Comparison of ENCODE assay signal across 32 mouse cellular contexts in the genomic region with DNA sequence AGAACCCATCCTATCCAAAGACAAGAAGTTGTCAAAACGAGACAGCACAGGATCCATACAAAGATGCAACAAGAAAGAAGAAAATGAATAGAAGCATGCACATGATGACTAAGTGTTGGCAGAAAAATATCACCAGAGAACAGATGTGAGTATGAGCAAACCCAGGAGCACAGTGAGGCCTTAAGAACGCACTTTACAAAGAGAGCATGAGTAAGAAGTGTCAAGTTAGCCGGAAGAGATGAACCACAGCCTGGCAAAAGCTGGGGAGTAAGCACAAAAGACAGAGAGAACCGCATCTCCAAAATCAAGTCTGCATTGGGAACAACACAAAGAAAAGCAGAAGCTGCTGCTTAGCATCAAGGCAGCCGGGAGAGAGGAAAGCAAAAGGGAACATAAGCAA.
DNase-seq lines count a peak whose midpoint lies in the region; ATAC-seq and TF ChIP-seq lines count a peak whose summit lies in the region.
"Had no signal": no experiment of that assay in that cellular context is flagged by ENCODE, and none has a peak within 500 bp of the region (broad histone marks: within the 10 kb centered on the region; RNA-seq: fewer than 3 reads in every experiment).

No protein-coding gene starts in this region.

- no peaks in the 10 kb centered on the region for H3K36me3 ChIP-seq in forebrain, postnatal 0 days (ENCODE audit: insufficient read depth)
- H3K36me3 ChIP-seq in forebrain, embryonic 15.5 days = no peaks in the 10 kb centered on the region
- H3K36me3 ChIP-seq: embryonic facial prominence, embryonic 13.5 days; G1E; heart, embryonic 10.5 days; heart, embryonic 15.5 days; hindbrain, embryonic 12.5 days; intestine, embryonic 15.5 days; lung, embryonic 15.5 days; midbrain, embryonic 10.5 days; midbrain, embryonic 15.5 days; neural tube, embryonic 15.5 days had no signal

- no peak overlapping the region for H3K9ac ChIP-seq in forebrain, postnatal 0 days
- no peak overlapping the region for H3K9ac ChIP-seq in forebrain, embryonic 15.5 days (replicated peaks)
- H3K9ac ChIP-seq: embryonic facial prominence, embryonic 13.5 days; heart, embryonic 15.5 days; hindbrain, embryonic 12.5 days; intestine, embryonic 15.5 days; liver, embryonic 14.5 days; lung, embryonic 15.5 days; midbrain, embryonic 15.5 days; neural tube, embryonic 15.5 days had no signal

- no peak overlapping the region for H3K4me3 ChIP-seq in forebrain, postnatal 0 days (ENCODE audit: low read depth, low read length)
- no peak overlapping the region for H3K4me3 ChIP-seq in forebrain, embryonic 15.5 days
- no peak overlapping the region for H3K4me3 ChIP-seq in lung, adult 2 months (replicated peaks; ENCODE audit: extremely low read depth, low read depth, low read length)
- H3K4me3 ChIP-seq: embryonic facial prominence, embryonic 13.5 days; erythroblast, embryonic 14.5 days; heart, embryonic 10.5 days; heart, embryonic 15.5 days; hindbrain, embryonic 12.5 days; intestine, embryonic 15.5 days; lung, embryonic 15.5 days; midbrain, embryonic 10.5 days; midbrain, embryonic 15.5 days; neural tube, embryonic 15.5 days had no signal

- no peaks in the 10 kb centered on the region for H3K27me3 ChIP-seq in forebrain, postnatal 0 days (ENCODE audit: insufficient read depth, low read length)
- no peaks in the 10 kb centered on the region for H3K27me3 ChIP-seq in forebrain, embryonic 15.5 days
- H3K27me3 ChIP-seq: embryonic facial prominence, embryonic 13.5 days; heart, embryonic 15.5 days; hindbrain, embryonic 12.5 days; intestine, embryonic 15.5 days; lung, embryonic 15.5 days; midbrain, embryonic 15.5 days; neural tube, embryonic 15.5 days had no signal

- no peaks in the 10 kb centered on the region for H3K9me3 ChIP-seq in forebrain, postnatal 0 days (ENCODE audit: low read length)
- no peaks in the 10 kb centered on the region for H3K9me3 ChIP-seq in forebrain, embryonic 15.5 days
- H3K9me3 ChIP-seq: embryonic facial prominence, embryonic 13.5 days; G1E; heart, embryonic 10.5 days; heart, embryonic 15.5 days; hindbrain, embryonic 12.5 days; intestine, embryonic 15.5 days; lung, embryonic 15.5 days; midbrain, embryonic 10.5 days; midbrain, embryonic 15.5 days; neural tube, embryonic 15.5 days had no signal

- TF ChIP-seq CTCF in forebrain, postnatal 0 days (IDR thresholded peaks at IDR 0.05; ENCODE audit: low read depth) = no peak
- TF ChIP-seq CTCF in lung, adult 2 months (IDR thresholded peaks at IDR 0.05; ENCODE audit: insufficient read depth, low read length) = no peak

- intact Hi-C loops in left cerebral cortex, postnatal 4 days (cut with DNase I) = no loop called here
- intact Hi-C loops in left cerebral cortex, postnatal 36 days (cut with DNase I) = no loop called here

- H3K4me1 ChIP-seq in forebrain, postnatal 0 days (ENCODE audit: insufficient read depth) = no peaks in the 10 kb centered on the region
- H3K4me1 ChIP-seq in forebrain, embryonic 15.5 days = no peaks in the 10 kb centered on the region
- no peaks in the 10 kb centered on the region for H3K4me1 ChIP-seq in lung, adult 2 months (ENCODE audit: control insufficient read depth, insufficient read depth, low read length)
- H3K4me1 ChIP-seq: embryonic facial prominence, embryonic 13.5 days; heart, embryonic 10.5 days; heart, embryonic 15.5 days; hindbrain, embryonic 12.5 days; intestine, embryonic 15.5 days; lung, embryonic 15.5 days; midbrain, embryonic 10.5 days; midbrain, embryonic 15.5 days; neural tube, embryonic 15.5 days had no signal

- no peak overlapping the region for H3K4me2 ChIP-seq in forebrain, postnatal 0 days (ENCODE audit: low read depth)
- H3K4me2 ChIP-seq in forebrain, embryonic 15.5 days (replicated peaks) = no peak overlapping the region
- H3K4me2 ChIP-seq: embryonic facial prominence, embryonic 13.5 days; heart, embryonic 15.5 days; hindbrain, embryonic 12.5 days; intestine, embryonic 15.5 days; lung, embryonic 15.5 days; midbrain, embryonic 15.5 days; neural tube, embryonic 15.5 days had no signal

- no peak for TF ChIP-seq POLR2A in lung, adult 2 months (IDR thresholded peaks at IDR 0.05; ENCODE audit: borderline replicate concordance, extremely low read depth, low read depth, low read length)

- ATAC-seq in forebrain, postnatal 0 days = peak; percentile 19; the same call in 1 of the 2 replicates
- ATAC-seq in forebrain, embryonic 15.5 days (replicated peaks) = no peak
- ATAC-seq: hindbrain, postnatal 0 days; intestine, embryonic 15.5 days; midbrain, embryonic 15.5 days had no signal

- no peak overlapping the region for H3K27ac ChIP-seq in forebrain, postnatal 0 days (ENCODE audit: low read depth, low read length)
- no peak overlapping the region for H3K27ac ChIP-seq in forebrain, embryonic 15.5 days (replicated peaks)
- H3K27ac ChIP-seq: embryonic facial prominence, embryonic 13.5 days; heart, embryonic 10.5 days; heart, embryonic 15.5 days; hindbrain, embryonic 12.5 days; hindbrain, postnatal 0 days; intestine, embryonic 15.5 days; kidney, postnatal 0 days; liver, embryonic 14.5 days; lung, embryonic 15.5 days; midbrain, embryonic 10.5 days; midbrain, embryonic 15.5 days; neural tube, embryonic 15.5 days; stomach, postnatal 0 days had no signal

- WGBS in forebrain, postnatal 0 days = 72% methylated on average over 5 of the region's 5 CpGs
- WGBS in forebrain, embryonic 15.5 days = 83% methylated on average over 5 of the region's 5 CpGs
- 73% methylated on average over 5 of the region's 5 CpGs for WGBS in lung, adult 2 months

- no peak for DNase-seq in forebrain, postnatal 0 days
- DNase-seq in left cerebral cortex, adult 18-20 months (ENCODE audit: low spot score in 2 of 2) = peak; percentile 13 to 35
- no peak for DNase-seq in left cerebral cortex, postnatal 4 days
- DNase-seq in frontal cortex, postnatal 25 days (ENCODE audit: low spot score in 2 of 2) = peak; percentile 3 to 6
- peak; percentile 27 to 32 for DNase-seq in left cerebral cortex, postnatal 36 days (ENCODE audit: low spot score in 2 of 2)
- no peak for DNase-seq in lung, adult 2 months
- DNase-seq in ovary, postnatal 36 days (ENCODE audit: low spot score) = no peak
- DNase-seq: adrenal gland, adult 8-10 months; cerebellum, adult 8-10 months; cerebellum, postnatal 36 days; gastrocnemius, postnatal 25 days; heart, adult 11 months; kidney, adult 8-10 months; liver; thymus, adult 2 months; thymus, postnatal 36 days had no signal

Comparison
In these comparisons a context has a peak if more than half of its experiments do, and no peak if none do; other contexts are left out.
1. DNase-seq: peak in left cerebral cortex, adult 18-20 months (2 of 2), frontal cortex, postnatal 25 days (2 of 2) and left cerebral cortex, postnatal 36 days (2 of 2); none in forebrain, postnatal 0 days (single experiment), left cerebral cortex, postnatal 4 days (single experiment), lung, adult 2 months (single experiment) and ovary, postnatal 36 days (single experiment).